Mouse (Mus musculus) adrenal gland, postnatal 4 days (tissue): ENCODE measurements around the gene Tvp23a. TPM values are rescaled to one million over a fixed set of nuclear protein-coding genes. Genes with fewer than 3 reads are reported as not detected.
A peak's percentile ranks its signal among the peaks of the same experiment; 100 is the strongest.

ENCODE experiments used
- DNase-seq, 2 experiments: peaks; one replicate each; pipeline ENCODE4 v3.0.0; 2021 to 2022; ENCODE audit warnings: low spot score in 2 of 2, mixed read lengths in 2 of 2
- long read RNA-seq, 2 experiments: library from polyadenylated mRNA; stranded (forward); transcript quantifications; one replicate each; pipeline ENCODE4 v2.0.0; 2021
- total RNA-seq, 2 experiments: library from RNA; stranded (reverse); gene quantifications; 2 replicates each; pipeline ENCODE4 v1.2.3; 2021

The Tvp23a gene
- 1 to 10 TPM; 4.7 to 4.8 TPM for total RNA-seq
- long read RNA-seq, experiment 1, partial matches to known transcripts, result 0 of 2 reads
- long read RNA-seq, experiment 1, other reads (novel, unspliced or antisense), result 2 of 2 reads
- long read RNA-seq, experiment 2, partial matches to known transcripts, result 2 of 15 reads
- long read RNA-seq, experiment 2, other reads (novel, unspliced or antisense), result 10 of 15 reads

DNA sequence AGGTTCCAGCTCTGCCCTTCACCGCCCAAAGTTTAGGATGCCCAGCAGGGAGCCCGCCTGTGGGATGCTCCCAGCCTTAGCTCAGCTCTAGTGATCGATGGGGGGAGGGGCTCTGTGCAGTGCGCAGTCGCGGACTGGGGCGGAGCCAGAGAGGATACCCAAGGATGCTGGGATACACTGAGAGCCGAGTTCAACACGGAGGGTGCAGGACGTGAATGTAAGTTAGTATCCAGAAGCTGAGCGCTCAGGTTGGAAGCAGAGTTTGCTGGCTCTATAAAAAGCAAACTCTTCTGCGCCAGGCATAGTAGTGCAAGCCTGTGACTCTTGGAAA lies at the start of gene Tvp23a:
Gene Tvp23a (minus strand): TSS at position 99 of the 331 bp plus-strand sequence.
- DNase-seq, result peak in 1 of 2 experiments; percentile 43

DNA sequence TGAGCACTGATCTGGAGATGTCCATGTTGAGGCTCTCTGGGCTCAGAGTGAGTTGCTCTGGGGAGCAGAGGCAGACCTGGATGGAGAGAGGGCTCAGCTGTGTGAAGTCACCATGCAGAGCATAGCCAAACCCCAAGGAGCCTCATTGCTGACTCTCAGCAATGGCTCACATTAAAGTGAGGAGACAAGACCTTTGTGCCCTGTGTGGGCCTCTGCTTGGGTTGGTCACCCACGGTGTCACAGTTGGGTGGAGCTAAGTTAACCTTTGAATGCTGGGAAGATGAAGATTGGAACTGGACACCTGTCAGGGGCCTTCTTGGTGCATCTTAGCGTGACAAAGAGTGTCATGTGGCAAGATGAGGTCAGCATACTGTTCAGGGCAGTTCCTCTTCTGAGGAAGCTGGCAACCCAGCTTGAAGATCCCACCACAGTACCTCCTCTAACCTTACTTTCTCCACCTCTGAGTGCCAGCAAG lies 48.7 kb upstream of the Tvp23a start:
- no peak for DNase-seq

GRCm38 (mm10) chr16:10492587-10492986 lies 45.4 kb upstream of the Tvp23a start:
- no peak for DNase-seq

DNA sequence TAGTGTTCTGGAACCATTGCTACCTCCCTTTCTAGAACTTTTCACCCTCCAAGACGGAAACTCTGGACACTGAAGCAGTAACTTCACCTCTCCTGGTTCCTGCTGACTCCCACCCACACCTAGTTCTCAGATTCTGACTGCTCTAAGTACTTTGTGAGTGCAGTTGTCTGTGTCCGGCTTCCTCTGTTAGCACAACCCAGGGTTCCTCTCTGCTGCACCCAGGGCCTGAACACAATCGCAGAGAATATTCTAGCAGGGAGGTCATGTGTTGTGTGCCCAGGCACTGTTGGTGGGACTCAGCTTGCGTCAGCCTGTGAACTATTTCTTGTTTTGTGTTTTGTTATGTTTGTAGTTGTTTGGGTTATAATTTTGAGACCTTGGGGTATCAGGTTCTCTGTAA lies 44.6 kb upstream of the Tvp23a start:
- DNase-seq, result no peak

DNA sequence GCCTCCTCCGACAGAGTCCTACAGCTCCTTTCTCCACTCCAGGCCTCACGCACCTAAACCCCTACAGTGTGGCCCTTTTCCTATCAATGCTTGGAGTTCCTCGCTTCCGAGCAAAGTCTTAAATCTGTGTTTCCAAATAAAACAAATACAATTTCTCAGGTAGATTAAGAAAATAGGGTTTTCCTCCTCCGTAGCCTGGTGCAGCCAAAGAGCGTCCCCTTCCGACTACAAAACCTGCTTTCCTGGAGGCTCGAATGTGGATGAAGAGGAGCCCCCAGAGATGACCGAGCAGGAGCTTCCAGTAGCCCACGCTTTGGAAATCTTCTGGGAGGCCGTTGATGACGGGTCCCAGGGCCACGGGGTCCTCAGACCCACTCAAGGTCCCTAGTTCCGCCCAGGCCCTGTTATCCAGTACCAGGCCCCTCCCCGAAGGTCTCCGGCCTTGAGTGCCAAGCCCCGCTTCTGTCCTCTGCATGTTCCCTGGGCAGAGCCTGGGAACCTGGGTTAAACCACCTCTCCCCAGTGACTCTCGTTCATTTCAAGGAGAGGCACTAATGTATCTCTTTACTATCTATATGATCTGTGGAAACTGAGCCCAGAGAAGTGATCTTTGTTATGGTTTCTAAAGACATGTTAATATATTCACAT lies 43.5 kb upstream of the Tvp23a start:
- no peak for DNase-seq

DNA sequence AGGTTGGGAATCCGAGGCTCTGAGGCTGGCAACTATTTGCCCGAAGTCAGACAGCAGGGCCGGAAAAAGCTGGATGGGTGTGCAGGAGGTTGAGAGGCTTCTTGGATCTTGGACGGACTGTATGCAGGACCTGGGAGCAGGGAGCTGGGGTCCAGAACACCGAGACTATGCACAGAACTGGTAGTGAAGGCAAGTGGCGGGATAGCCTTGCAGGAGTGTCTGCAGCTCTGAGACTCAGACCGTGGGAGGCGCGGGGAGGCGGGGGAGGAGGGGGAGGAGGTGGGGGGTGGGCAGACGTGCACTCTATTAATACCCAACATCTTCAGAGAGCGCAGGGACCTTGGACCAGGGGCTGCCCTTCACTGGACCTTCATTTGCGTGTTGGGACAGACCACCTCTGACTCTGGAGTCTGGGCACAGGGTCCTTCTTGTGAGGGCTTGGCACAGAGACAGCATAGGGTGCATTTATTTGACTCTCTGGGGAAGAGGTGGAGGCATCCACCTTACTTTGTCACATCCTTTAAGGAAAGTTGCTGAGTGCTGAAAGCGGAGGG lies 42.8 kb upstream of the Tvp23a start:
- DNase-seq, result no peak

- no peak for DNase-seq
Observed at GRCm38 (mm10) chr16:10489483-10489882, 42.3 kb upstream of the Tvp23a start.

GRCm38 (mm10) chr16:10488769-10489481 lies 41.8 kb upstream of the Tvp23a start:
- DNase-seq, result no peak

DNA sequence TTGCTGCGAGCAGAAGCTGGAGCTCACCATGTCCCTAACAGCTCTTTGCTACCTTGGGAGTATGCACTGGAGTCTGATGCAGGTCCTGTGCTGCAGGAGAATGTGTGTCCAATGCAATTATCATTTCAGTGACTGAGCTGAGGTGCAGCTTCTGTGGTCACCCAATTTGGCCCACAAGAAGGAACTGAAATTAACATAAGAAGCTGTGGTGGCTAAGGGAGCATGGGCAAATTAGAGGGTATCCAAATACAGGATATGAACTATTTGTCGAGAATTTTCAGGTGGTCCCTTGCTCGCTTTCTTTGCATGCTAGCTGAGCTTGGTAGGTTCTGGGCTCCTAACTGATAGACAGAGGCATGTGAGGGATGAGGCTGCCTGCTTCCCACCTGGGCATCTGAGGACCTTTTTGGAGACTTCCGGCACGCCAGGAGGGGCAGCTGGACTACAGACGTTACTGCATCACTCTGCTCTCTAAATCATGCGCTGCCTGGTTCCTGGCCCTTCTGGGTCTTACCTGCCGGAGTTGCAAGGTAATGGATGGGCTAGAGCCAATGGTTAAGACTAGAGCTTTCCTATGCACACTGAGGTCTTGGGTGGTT lies 40.8 kb upstream of the Tvp23a start:
- DNase-seq, result no peak

DNA sequence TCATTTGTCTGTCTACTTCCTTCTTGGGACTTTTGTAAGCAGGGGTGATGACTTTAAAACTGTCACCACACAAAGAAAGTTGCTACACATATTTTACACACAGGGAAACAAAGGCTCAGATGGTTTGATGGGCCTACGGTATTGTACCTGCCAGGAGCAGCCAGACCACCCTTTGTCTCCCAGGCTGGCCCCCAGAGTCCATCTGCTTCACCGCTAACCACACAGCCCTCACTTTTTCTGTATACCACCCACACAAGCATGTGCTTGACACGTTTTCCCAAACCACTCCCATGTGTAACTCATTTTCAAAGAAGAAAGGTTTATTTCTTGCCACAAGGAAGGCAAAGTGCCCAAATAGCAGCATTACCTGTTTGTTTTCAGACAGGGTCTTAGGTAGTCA lies 39.8 kb upstream of the Tvp23a start:
- no peak for DNase-seq

DNA sequence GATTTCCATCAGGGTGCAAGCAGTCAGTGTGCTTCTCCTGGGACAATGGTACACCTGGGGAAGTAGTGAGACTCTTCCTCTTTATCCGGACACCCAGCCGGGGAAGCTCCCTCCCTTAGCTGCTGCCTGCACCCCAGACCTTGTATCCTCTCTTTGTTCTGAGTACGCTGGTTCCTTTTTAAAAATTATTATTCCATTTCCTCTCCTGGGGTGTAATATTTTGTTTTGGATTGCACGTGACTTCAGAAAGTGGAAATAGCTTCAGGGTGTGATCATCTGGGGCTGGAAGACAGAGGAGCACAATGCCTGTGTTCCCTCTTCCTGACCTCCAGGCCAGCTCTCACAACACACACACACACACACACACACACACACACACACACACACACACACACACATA lies 35.2 kb upstream of the Tvp23a start:
- no peak for DNase-seq

GRCm38 (mm10) chr16:10479857-10480256 lies 32.7 kb upstream of the Tvp23a start, which contains the start of gene Ciita:
Ciita (plus strand) TSS chr16:10480059.
- DNase-seq, result no peak

DNA sequence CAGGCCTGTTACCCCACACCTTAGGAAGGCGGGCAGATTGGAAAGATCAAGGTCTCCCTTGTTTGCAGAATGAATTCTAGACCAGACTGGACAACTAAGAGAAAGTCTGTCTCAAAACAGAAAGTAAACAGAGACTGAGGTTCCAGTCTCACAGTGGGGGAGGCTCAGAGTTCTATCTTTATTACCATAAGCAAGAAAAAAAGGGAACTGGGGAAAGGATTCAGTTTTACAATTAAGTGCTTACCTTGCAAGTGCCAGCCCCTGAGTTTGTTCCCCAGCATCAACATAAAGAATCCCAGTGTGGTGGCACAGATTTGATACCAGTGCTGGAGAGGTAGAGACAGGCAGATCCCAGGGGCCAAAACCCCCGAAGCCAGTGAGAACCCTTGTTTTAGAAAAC lies 28.8 kb upstream of the Tvp23a start:
- DNase-seq, result no peak

- DNase-seq, result no peak
Observed at GRCm38 (mm10) chr16:10474956-10475355, 27.8 kb upstream of the Tvp23a start.

- no peak for DNase-seq
Observed at GRCm38 (mm10) chr16:10471950-10472349, 24.8 kb upstream of the Tvp23a start.

DNA sequence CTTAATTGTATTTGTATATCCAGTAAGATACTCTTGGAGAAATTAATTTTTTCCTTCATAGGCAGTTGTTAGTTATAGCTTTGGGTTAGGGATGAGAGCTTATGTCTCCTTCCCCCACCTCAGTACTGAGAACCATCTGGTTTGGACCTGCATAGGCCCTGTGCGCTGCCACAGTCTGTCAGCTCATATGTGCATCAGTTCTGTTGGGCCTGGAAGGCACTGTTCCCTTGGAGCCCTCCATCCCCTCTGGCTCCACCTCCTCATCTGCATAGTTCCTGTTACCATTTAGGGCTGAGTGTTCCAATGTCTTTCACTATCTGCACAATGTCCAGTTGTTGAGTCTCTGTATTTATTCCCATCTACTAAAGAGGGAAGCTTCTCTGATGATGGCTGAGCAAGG lies 21.0 kb upstream of the Tvp23a start:
- no peak for DNase-seq

DNA sequence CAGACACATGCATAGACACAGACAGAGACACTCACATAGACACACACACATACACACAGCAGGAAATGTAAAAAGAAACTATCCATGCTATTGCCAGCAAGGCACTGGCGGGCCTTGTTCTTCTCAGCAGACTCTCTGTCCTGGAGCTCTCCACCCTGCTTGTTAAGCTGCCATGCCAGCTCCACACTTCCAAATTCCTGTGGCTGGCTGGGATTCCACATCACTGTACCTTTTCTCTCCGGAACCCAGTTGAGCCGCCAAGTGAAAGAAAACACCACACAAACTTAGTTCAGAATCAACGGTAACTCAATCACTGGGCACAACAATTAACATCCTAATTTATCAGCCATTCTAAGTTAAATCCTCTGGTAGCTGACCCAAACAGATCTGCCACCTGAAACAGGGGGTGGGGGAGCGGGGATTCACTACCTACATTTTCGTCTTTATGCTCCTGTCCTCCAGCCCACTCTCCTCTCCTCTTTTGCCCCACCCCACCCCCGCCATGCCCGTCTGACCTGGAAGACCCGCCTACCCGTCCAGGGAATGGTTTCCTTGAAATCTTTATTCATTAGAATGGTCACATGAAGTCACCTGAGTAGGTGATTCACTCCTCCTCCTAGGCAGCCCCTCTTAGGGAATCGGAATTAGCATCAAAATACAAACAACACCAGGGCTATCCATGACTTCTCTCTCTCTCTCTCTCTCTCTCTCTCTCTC lies 20.4 kb upstream of the Tvp23a start:
- no peak for DNase-seq

DNA sequence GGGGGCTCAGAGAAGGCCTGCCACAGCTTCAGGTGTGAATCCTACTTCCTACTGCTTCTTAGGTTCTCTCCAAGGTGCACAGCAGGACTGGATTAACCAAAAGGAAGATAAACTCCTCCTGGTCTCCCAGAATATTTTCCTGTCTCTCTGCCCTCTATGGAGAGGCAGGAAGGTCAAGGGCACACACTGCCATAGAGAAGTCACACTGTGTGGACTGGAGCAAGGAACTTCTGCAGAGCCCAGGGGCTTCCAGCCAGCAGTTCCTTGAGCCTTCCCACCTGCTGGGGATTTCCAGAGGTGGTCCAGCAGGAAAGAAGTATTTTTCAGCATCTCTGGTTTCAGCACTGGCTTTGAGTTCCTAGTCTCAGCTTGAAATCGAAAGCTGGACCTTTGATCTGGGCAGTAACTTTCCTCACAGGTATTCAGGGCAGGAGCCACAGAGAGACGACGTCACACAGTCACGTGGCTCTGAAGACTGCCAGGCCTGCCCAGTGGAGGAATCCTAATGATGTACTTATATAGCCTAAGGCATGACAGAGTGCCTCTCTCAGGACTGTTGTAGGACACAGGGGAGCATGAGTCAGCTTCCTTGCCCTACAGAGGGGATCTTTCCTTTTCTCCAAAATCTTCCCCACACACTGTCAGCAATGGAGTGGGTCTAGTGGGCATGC lies 18.0 kb upstream of the Tvp23a start:
- no peak for DNase-seq

GRCm38 (mm10) chr16:10461178-10461577 lies 14.0 kb upstream of the Tvp23a start:
- no peak for DNase-seq

- DNase-seq, result no peak
Observed at GRCm38 (mm10) chr16:10460188-10460587, 13.0 kb upstream of the Tvp23a start.

DNA sequence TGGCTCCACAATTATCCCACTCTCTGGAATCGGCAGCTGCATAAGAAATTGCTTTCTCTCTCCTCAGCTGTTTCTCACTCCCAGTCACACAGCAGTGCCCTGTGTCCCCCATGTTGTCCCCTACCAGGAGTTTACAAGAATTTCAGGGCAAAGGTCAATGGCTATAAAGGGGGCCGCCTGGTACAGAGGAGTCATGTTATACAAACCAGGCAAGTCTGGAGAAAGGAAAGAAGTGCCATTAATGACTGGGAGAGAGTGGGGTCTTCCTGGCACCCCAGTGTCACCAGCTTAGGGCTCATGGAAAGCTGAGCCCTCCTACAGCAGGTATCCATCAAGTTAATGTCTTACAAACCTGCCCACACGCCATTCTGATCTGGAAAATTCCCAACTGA lies 7.4 kb upstream of the Tvp23a start:
- DNase-seq, result no peak
